Mouse (Mus musculus): ENCODE data around the gene Ccdc12.
A peak's percentile ranks its signal among the peaks of the same experiment; 100 is the strongest.

Gene Ccdc12

GRCm38 (mm10) chr9:110706784-110707183, 50.5 kb downstream of the Ccdc12 start:
- no peak for DNase-seq (ENCODE audit: low read depth)

GRCm38 (mm10) chr9:110709640-110710258, 53.4 kb downstream of the Ccdc12 start:
- DNase-seq (ENCODE audit: low read depth), result no peak

- no peak for DNase-seq (ENCODE audit: low read depth)
Measured at GRCm38 (mm10) chr9:110711532-110711931, 55.2 kb downstream of the Ccdc12 start.

GRCm38 (mm10) chr9:110711996-110712395, 55.7 kb downstream of the Ccdc12 start:
- no peak for DNase-seq (ENCODE audit: low read depth)

GRCm38 (mm10) chr9:110712545-110712944, 56.2 kb downstream of the Ccdc12 start:
- no peak for DNase-seq (ENCODE audit: low read depth)

- DNase-seq (ENCODE audit: low read depth), result no peak
Measured at GRCm38 (mm10) chr9:110713389-110713788, 57.1 kb downstream of the Ccdc12 start.

- no peak for DNase-seq (ENCODE audit: low read depth)
Measured at GRCm38 (mm10) chr9:110715426-110715825, 59.1 kb downstream of the Ccdc12 start.

GRCm38 (mm10) chr9:110716775-110717174, 60.5 kb downstream of the Ccdc12 start:
- no peak for DNase-seq (ENCODE audit: low read depth)

- DNase-seq (ENCODE audit: low read depth), result peak; percentile 75
Measured at GRCm38 (mm10) chr9:110718071-110718470, 61.8 kb downstream of the Ccdc12 start.

GRCm38 (mm10) chr9:110718810-110719209, 62.5 kb downstream of the Ccdc12 start:
- DNase-seq (ENCODE audit: low read depth), result no peak

- no peak for DNase-seq (ENCODE audit: low read depth)
Measured at GRCm38 (mm10) chr9:110719977-110720376, 63.7 kb downstream of the Ccdc12 start.

GRCm38 (mm10) chr9:110722060-110722459, 65.8 kb downstream of the Ccdc12 start:
- DNase-seq (ENCODE audit: low read depth), result no peak

GRCm38 (mm10) chr9:110725721-110726135, 69.4 kb downstream of the Ccdc12 start:
- DNase-seq (ENCODE audit: low read depth), result peak; percentile 79

- DNase-seq (ENCODE audit: low read depth), result no peak
Measured at GRCm38 (mm10) chr9:110726867-110727266, 70.6 kb downstream of the Ccdc12 start.

GRCm38 (mm10) chr9:110729841-110730240, 73.5 kb downstream of the Ccdc12 start:
- no peak for DNase-seq (ENCODE audit: low read depth)

GRCm38 (mm10) chr9:110731859-110732258, 75.6 kb downstream of the Ccdc12 start:
- DNase-seq (ENCODE audit: low read depth), result no peak

- DNase-seq (ENCODE audit: low read depth), result peak; percentile 89
Measured at GRCm38 (mm10) chr9:110732623-110733022, 76.3 kb downstream of the Ccdc12 start.

- DNase-seq (ENCODE audit: low read depth), result no peak
Measured at GRCm38 (mm10) chr9:110733102-110733501, 76.8 kb downstream of the Ccdc12 start.

GRCm38 (mm10) chr9:110734154-110734553, 77.9 kb downstream of the Ccdc12 start:
- DNase-seq (ENCODE audit: low read depth), result no peak

GRCm38 (mm10) chr9:110736362-110736761, 80.1 kb downstream of the Ccdc12 start:
- no peak for DNase-seq (ENCODE audit: low read depth)

- DNase-seq (ENCODE audit: low read depth), result no peak
Measured at GRCm38 (mm10) chr9:110738054-110738453, 81.8 kb downstream of the Ccdc12 start.

GRCm38 (mm10) chr9:110739961-110740360, 83.7 kb downstream of the Ccdc12 start:
- DNase-seq (ENCODE audit: low read depth), result no peak

- DNase-seq (ENCODE audit: low read depth), result no peak
Measured at GRCm38 (mm10) chr9:110741711-110742294, 85.5 kb downstream of the Ccdc12 start, which contains the start of gene Myl3. TSS of gene Myl3 (plus strand) at chr9:110741861.

Measured in fibroblast of lung, adult 2 months (primary cell).